8 mouse cellular contexts compared by ENCODE assay signal in genomic region chr5:139434940-139435339, GRCm38 (mm10). TPM values are rescaled to one million over a fixed set of nuclear protein-coding genes. Genes with fewer than 3 reads are reported as not detected.
DNase-seq lines count a peak whose midpoint lies in the region; ATAC-seq and TF ChIP-seq lines count a peak whose summit lies in the region.

No protein-coding gene starts in this region.

- ATAC-seq in lung, postnatal 0 days: peak; percentile 51
- no peak for ATAC-seq in limb, embryonic 15.5 days (ENCODE audit: insufficient number of reproducible peaks, low FRiP score, low TSS enrichment, low read depth)
- ATAC-seq in megakaryocyte, adult 5-6 weeks (ENCODE audit: poor library complexity, severe bottlenecking): no peak
- ATAC-seq in liver, postnatal 0 days: no peak

- H3K4me3 ChIP-seq in lung, postnatal 0 days (ENCODE audit: low read depth, low read length): no peak overlapping the region
- H3K4me3 ChIP-seq in hindbrain, embryonic 10.5 days: no peak overlapping the region
- no peak overlapping the region for H3K4me3 ChIP-seq in limb, embryonic 15.5 days
- no peak overlapping the region for H3K4me3 ChIP-seq in liver, postnatal 0 days (ENCODE audit: low read depth, low read length)

- no peaks in the 10 kb centered on the region for H3K9me3 ChIP-seq in lung, postnatal 0 days (ENCODE audit: low read length)
- no peaks in the 10 kb centered on the region for H3K9me3 ChIP-seq in hindbrain, embryonic 10.5 days
- no peaks in the 10 kb centered on the region for H3K9me3 ChIP-seq in limb, embryonic 15.5 days
- H3K9me3 ChIP-seq in liver, postnatal 0 days (ENCODE audit: low read length): no peaks in the 10 kb centered on the region

- TF ChIP-seq EP300 in lung, postnatal 0 days (IDR thresholded peaks at IDR 0.05): no peak
- TF ChIP-seq EP300 in liver, postnatal 0 days (IDR thresholded peaks at IDR 0.05; ENCODE audit: low read depth): no peak

- peak; percentile 42 for DNase-seq in lung, postnatal 0 days (ENCODE audit: low spot score)
- DNase-seq in lung, postnatal 25 days (ENCODE audit: low spot score): no peak
- peak; percentile 44 for DNase-seq in hindbrain, embryonic 10.5 days (ENCODE audit: low spot score)
- peak; percentile 91 for DNase-seq in telencephalon, adult 2 months (ENCODE audit: low read depth, low spot score)
- DNase-seq in liver, postnatal 0 days: no peak
- no peak for DNase-seq in kidney, adult 11 months

- H3K9ac ChIP-seq in lung, postnatal 0 days (replicated peaks; ENCODE audit: low read depth): no peak overlapping the region
- H3K9ac ChIP-seq in limb, embryonic 15.5 days: no peak overlapping the region
- H3K9ac ChIP-seq in liver, postnatal 0 days (replicated peaks): no peak overlapping the region

- no peaks in the 10 kb centered on the region for H3K27me3 ChIP-seq in lung, postnatal 0 days (replicated peaks; ENCODE audit: insufficient read depth, low read length)
- no peaks in the 10 kb centered on the region for H3K27me3 ChIP-seq in hindbrain, embryonic 10.5 days (ENCODE audit: insufficient read depth, poor library complexity, severe bottlenecking)
- H3K27me3 ChIP-seq in limb, embryonic 15.5 days: no peaks in the 10 kb centered on the region
- H3K27me3 ChIP-seq in liver, postnatal 0 days (ENCODE audit: insufficient read depth, low read length): no peaks in the 10 kb centered on the region

- no peak overlapping the region for H3K27ac ChIP-seq in lung, postnatal 0 days (ENCODE audit: low read length)
- peak overlapping the region; percentile 46; the same call in 1 of the 2 replicates for H3K27ac ChIP-seq in hindbrain, embryonic 10.5 days
- H3K27ac ChIP-seq in limb, embryonic 15.5 days: peak overlapping the region; percentile 59; the same call in 1 of the 2 replicates
- no peak overlapping the region for H3K27ac ChIP-seq in liver, postnatal 0 days (ENCODE audit: low read depth)

- no peaks in the 10 kb centered on the region for H3K4me1 ChIP-seq in lung, postnatal 0 days (ENCODE audit: insufficient read depth, low read depth, low read length)
- peaks cover 56% of the 10 kb centered on the region for H3K4me1 ChIP-seq in hindbrain, embryonic 10.5 days (replicated peaks)
- H3K4me1 ChIP-seq in limb, embryonic 15.5 days: peaks cover 34% of the 10 kb centered on the region
- H3K4me1 ChIP-seq in liver, postnatal 0 days (ENCODE audit: insufficient read depth): peaks cover 4% of the 10 kb centered on the region; the same call in 1 of the 2 replicates

- no peak overlapping the region for H3K4me2 ChIP-seq in lung, postnatal 0 days (replicated peaks; ENCODE audit: low read depth, low read length)
- H3K4me2 ChIP-seq in limb, embryonic 15.5 days: no peak overlapping the region
- H3K4me2 ChIP-seq in liver, postnatal 0 days (ENCODE audit: low read depth, low read length): no peak overlapping the region

- H3K36me3 ChIP-seq in lung, postnatal 0 days (ENCODE audit: insufficient read depth, low read length): no peaks in the 10 kb centered on the region; the same call in 1 of the 2 replicates
- no peaks in the 10 kb centered on the region for H3K36me3 ChIP-seq in hindbrain, embryonic 10.5 days
- H3K36me3 ChIP-seq in limb, embryonic 15.5 days: no peaks in the 10 kb centered on the region
- no peaks in the 10 kb centered on the region for H3K36me3 ChIP-seq in liver, postnatal 0 days (replicated peaks; ENCODE audit: insufficient read depth, low read length)

- WGBS in lung, postnatal 0 days: 35% methylated on average over 8 of the region's 8 CpGs
- 45% methylated on average over 8 of the region's 8 CpGs for WGBS in hindbrain, embryonic 10.5 days
- 47% methylated on average over 8 of the region's 8 CpGs for WGBS in limb, embryonic 15.5 days
- WGBS in liver, postnatal 0 days (ENCODE audit: insufficient replicate concordance): 72% methylated on average over 8 of the region's 8 CpGs

- TF ChIP-seq CTCF in lung, postnatal 0 days (IDR thresholded peaks at IDR 0.05): no peak
- no peak for TF ChIP-seq CTCF in liver, postnatal 0 days (IDR thresholded peaks at IDR 0.05; ENCODE audit: low read depth)

RNA-seq across cellular contexts. Expression of gene Gper1, which starts 12.0 kb away (rescaled TPM):
- polyA plus RNA-seq in lung, postnatal 0 days (2015; fragmentation: Nextera tagmentation; extraction: Ambion mirVana): 7.1 and 7.2 TPM in 2 replicates
- 0.40 and 0.76 TPM in 2 replicates for polyA plus RNA-seq in hindbrain, embryonic 10.5 days (2016; fragmentation: Nextera tagmentation; extraction: Ambion mirVana)
- polyA plus RNA-seq in limb, embryonic 15.5 days (2015; fragmentation: Nextera tagmentation; extraction: Ambion mirVana): 5.7 and 7.3 TPM in 2 replicates
- total RNA-seq in megakaryocyte, adult 5-6 weeks (2015): 0.07 TPM in 1 of 2 replicates, not detected in the other
- total RNA-seq in megakaryocyte, adult 5-6 weeks (2017): 0.22 TPM in 1 of 2 replicates, not detected in the other
- 0.09 and 0.11 TPM in 2 replicates for polyA plus RNA-seq in liver, postnatal 0 days (2015; fragmentation: Nextera tagmentation; extraction: Ambion mirVana)

RNA-seq across cellular contexts. Expression of gene 3110082I17Rik, which starts 25.4 kb away (rescaled TPM):
- polyA plus RNA-seq in lung, postnatal 0 days (2015; fragmentation: Nextera tagmentation; extraction: Ambion mirVana): 16.1 and 17.5 TPM in 2 replicates
- polyA plus RNA-seq in hindbrain, embryonic 10.5 days (2016; fragmentation: Nextera tagmentation; extraction: Ambion mirVana): 49.1 and 56.3 TPM in 2 replicates
- 30.8 and 35.6 TPM in 2 replicates for polyA plus RNA-seq in limb, embryonic 15.5 days (2015; fragmentation: Nextera tagmentation; extraction: Ambion mirVana)
- total RNA-seq in megakaryocyte, adult 5-6 weeks (2015): 12.4 and 15.8 TPM in 2 replicates
- total RNA-seq in megakaryocyte, adult 5-6 weeks (2017): 10.8 and 11.4 TPM in 2 replicates
- polyA plus RNA-seq in liver, postnatal 0 days (2015; fragmentation: Nextera tagmentation; extraction: Ambion mirVana): 7.5 and 9.5 TPM in 2 replicates

RNA-seq across cellular contexts. Expression of gene C130050O18Rik, which starts 29.9 kb away (rescaled TPM):
- 2.2 and 3.3 TPM in 2 replicates for polyA plus RNA-seq in lung, postnatal 0 days (2015; fragmentation: Nextera tagmentation; extraction: Ambion mirVana)
- 0.43 TPM in 1 of 2 replicates, not detected in the other for polyA plus RNA-seq in hindbrain, embryonic 10.5 days (2016; fragmentation: Nextera tagmentation; extraction: Ambion mirVana)
- polyA plus RNA-seq in limb, embryonic 15.5 days (2015; fragmentation: Nextera tagmentation; extraction: Ambion mirVana): 7.1 and 10.4 TPM in 2 replicates
- 18.3 and 19.9 TPM in 2 replicates for total RNA-seq in megakaryocyte, adult 5-6 weeks (2015)
- 16.6 and 19.7 TPM in 2 replicates for total RNA-seq in megakaryocyte, adult 5-6 weeks (2017)
- polyA plus RNA-seq in liver, postnatal 0 days (2015; fragmentation: Nextera tagmentation; extraction: Ambion mirVana): 1.9 and 2.0 TPM in 2 replicates

RNA-seq across cellular contexts. Expression of gene Zfand2a, which starts 49.4 kb away (rescaled TPM):
- polyA plus RNA-seq in lung, postnatal 0 days (2015; fragmentation: Nextera tagmentation; extraction: Ambion mirVana): 4.8 and 5.1 TPM in 2 replicates
- polyA plus RNA-seq in hindbrain, embryonic 10.5 days (2016; fragmentation: Nextera tagmentation; extraction: Ambion mirVana): 9.7 and 13.2 TPM in 2 replicates
- 9.6 and 9.9 TPM in 2 replicates for polyA plus RNA-seq in limb, embryonic 15.5 days (2015; fragmentation: Nextera tagmentation; extraction: Ambion mirVana)
- total RNA-seq in megakaryocyte, adult 5-6 weeks (2015): 11.4 and 14.9 TPM in 2 replicates
- 6.7 and 21.9 TPM in 2 replicates for total RNA-seq in megakaryocyte, adult 5-6 weeks (2017)
- 1.8 TPM in 2 replicates for polyA plus RNA-seq in liver, postnatal 0 days (2015; fragmentation: Nextera tagmentation; extraction: Ambion mirVana)

RNA-seq across cellular contexts. Expression of gene Gpr146, which starts 57.4 kb away (rescaled TPM):
- polyA plus RNA-seq in lung, postnatal 0 days (2015; fragmentation: Nextera tagmentation; extraction: Ambion mirVana): 22.7 and 28.1 TPM in 2 replicates
- polyA plus RNA-seq in hindbrain, embryonic 10.5 days (2016; fragmentation: Nextera tagmentation; extraction: Ambion mirVana): 2.0 and 2.8 TPM in 2 replicates
- 2.6 and 3.1 TPM in 2 replicates for polyA plus RNA-seq in limb, embryonic 15.5 days (2015; fragmentation: Nextera tagmentation; extraction: Ambion mirVana)
- total RNA-seq in megakaryocyte, adult 5-6 weeks (2015): 9.8 and 13.1 TPM in 2 replicates
- total RNA-seq in megakaryocyte, adult 5-6 weeks (2017): 9.6 and 14.8 TPM in 2 replicates
- 14.5 and 14.7 TPM in 2 replicates for polyA plus RNA-seq in liver, postnatal 0 days (2015; fragmentation: Nextera tagmentation; extraction: Ambion mirVana)

Comparison
In these comparisons a context has a peak if more than half of its experiments do, and no peak if none do; other contexts are left out.
1. DNase-seq: peak in lung, postnatal 0 days (single experiment), hindbrain, embryonic 10.5 days (single experiment) and telencephalon, adult 2 months (single experiment); none in lung, postnatal 25 days (single experiment), liver, postnatal 0 days (single experiment) and kidney, adult 11 months (single experiment).
2. H3K27ac ChIP-seq: peak in hindbrain, embryonic 10.5 days (single experiment) and limb, embryonic 15.5 days (single experiment); none in lung, postnatal 0 days (single experiment) and liver, postnatal 0 days (single experiment).